10 mouse cellular contexts compared by ENCODE assay signal in the genomic region with DNA sequence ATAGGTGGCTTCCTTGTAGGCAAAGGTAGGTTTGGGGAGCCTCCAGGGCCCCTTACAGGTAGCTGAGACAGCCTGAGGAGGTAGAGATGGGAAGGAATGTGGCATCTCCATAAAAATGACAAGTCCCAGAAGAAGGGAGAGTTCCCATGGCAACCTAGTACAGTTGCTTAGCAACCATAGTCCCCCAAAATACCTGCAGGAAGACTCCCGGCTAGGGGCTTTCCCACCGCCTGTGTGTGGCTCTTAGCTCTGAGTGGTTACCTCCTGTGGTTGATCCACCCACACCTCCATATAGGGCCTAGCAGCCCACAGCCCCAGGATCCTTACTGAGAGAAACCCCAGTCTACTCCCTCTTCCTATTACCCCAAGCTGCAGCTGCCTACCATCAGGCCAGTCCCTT. TPM values are rescaled to one million over a fixed set of nuclear protein-coding genes. Genes with fewer than 3 reads are reported as not detected.
DNase-seq lines count a peak whose midpoint lies in the region; ATAC-seq lines count a peak whose summit lies in the region.
"Had no signal": no experiment of that assay in that cellular context is flagged by ENCODE, and none has a peak within 500 bp of the region (broad histone marks: within the 10 kb centered on the region; RNA-seq: fewer than 3 reads in every experiment).

No protein-coding gene starts in this region.

- no peak for DNase-seq in frontal cortex, postnatal 25 days (ENCODE audit: low spot score in 2 of 2)
- peak; percentile 33 for DNase-seq in thymus, postnatal 25 days
- DNase-seq in thymus, postnatal 10 days (ENCODE audit: low spot score in 2 of 2): no peak
- peak; percentile 78 to 94 for DNase-seq in left cerebral cortex, postnatal 25 days (ENCODE audit: low spot score in 2 of 2)
- no peak for DNase-seq in lung, postnatal 36 days
- DNase-seq in kidney, adult 11 months: no peak
- DNase-seq in urinary bladder, postnatal 14 days (ENCODE audit: low spot score): no peak
- DNase-seq: gastrocnemius, postnatal 14 days had no signal

- ATAC-seq in frontal cortex, adult (ENCODE audit: low TSS enrichment): peak; percentile 51

- intact Hi-C loops in left cerebral cortex, postnatal 25 days (cut with DNase I): no loop called here

RNA-seq across cellular contexts. Expression of gene Ralgds, which starts 5.3 kb away (rescaled TPM):
- total RNA-seq in left cerebral cortex, postnatal 25 days (2021): 10 to 100 TPM; 86.4 to 92.7 TPM

RNA-seq across cellular contexts. Expression of gene Gm10134, which starts 12.3 kb away (rescaled TPM):
- total RNA-seq in left cerebral cortex, postnatal 25 days (2021): 1 to 10 TPM; 1.1 to 1.2 TPM
- total RNA-seq: G1E had no signal

RNA-seq across cellular contexts. Expression of gene Gbgt1, which starts 21.5 kb away (rescaled TPM):
- total RNA-seq in left cerebral cortex, postnatal 25 days (2021): 1 to 10 TPM; 2.5 to 2.7 TPM
- total RNA-seq: G1E had no signal

RNA-seq across cellular contexts. Expression of gene Cel, which starts 45.0 kb away (rescaled TPM):
- total RNA-seq in left cerebral cortex, postnatal 25 days (2021): not detected
- total RNA-seq: G1E; gastrocnemius, postnatal 14 days had no signal

RNA-seq across cellular contexts. Expression of gene Mrps2, which starts 50.4 kb away (rescaled TPM):
- 10 to 100 TPM; 39.1 to 41.1 TPM for total RNA-seq in left cerebral cortex, postnatal 25 days (2021)

Comparison
In these comparisons a context has a peak if more than half of its experiments do, and no peak if none do; other contexts are left out.
1. DNase-seq: peak in thymus, postnatal 25 days (single experiment) and left cerebral cortex, postnatal 25 days (2 of 2); none in frontal cortex, postnatal 25 days (0 of 2), thymus, postnatal 10 days (0 of 2), lung, postnatal 36 days (single experiment), kidney, adult 11 months (single experiment) and urinary bladder, postnatal 14 days (single experiment).